Mouse (Mus musculus): ENCODE measurements at regions not wholly inside any gene's neighbourhood (a gene's known extent, or its start where the extent isn't known, plus 50 kb on each side); places are given as distances from the start of the nearest gene placed in this dataset.

DNA sequence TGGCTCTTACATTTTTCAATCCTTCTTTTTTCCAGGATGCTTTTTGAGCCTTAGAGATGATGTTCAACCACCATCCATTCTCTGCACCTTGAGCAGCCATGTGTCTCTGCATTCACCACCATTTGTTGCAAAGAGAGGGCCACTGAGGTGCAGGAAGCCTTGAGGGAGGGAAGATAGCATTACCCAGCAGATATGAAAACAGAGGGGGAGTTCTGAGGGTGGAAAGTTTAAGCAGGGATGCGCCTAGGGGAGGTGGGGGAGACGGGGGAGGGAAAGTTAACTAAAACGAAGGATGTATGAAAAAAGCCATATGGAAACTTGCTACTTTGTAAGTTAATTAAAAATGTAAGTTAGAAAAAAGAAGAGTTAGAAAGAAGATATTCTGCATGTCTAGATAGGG, 142.1 kb downstream of the Sec61b start:
- TF ChIP-seq POLR2A (IDR thresholded peaks at IDR 0.05; ENCODE audit: borderline replicate concordance, extremely low read depth, insufficient read depth, insufficient read length, poor library complexity, severe bottlenecking) (no peak), CTCF (IDR thresholded peaks at IDR 0.05; ENCODE audit: borderline replicate concordance, extremely low read depth, insufficient read depth, insufficient read length) (no peak)

Data from brain, embryonic 14.5 days (tissue).